Mouse (Mus musculus) heart, postnatal 0 days (tissue): ENCODE results near the gene Ulk3. TPM values are rescaled to one million over a fixed set of nuclear protein-coding genes. Genes with fewer than 3 reads are reported as not detected.

Source experiments
- ATAC-seq: fragments of 200-750 bp; cut with Nextera tagmentation; 2 replicates; pipeline ENCODE4 v1.8.0; 2017; ENCODE audit warnings: low read depth, moderate number of reproducible peaks, moderate library complexity; ENCODE audit not compliant: insufficient read depth
- DNase-seq: peaks from one replicate; pipeline ENCODE4 v3.0.0-alpha.2; 2016; ENCODE audit warnings: low spot score
- H3K27ac ChIP-seq: fragments of 300-500 bp; sonication (generic); 2 replicates; pipeline ENCODE4 v1.5.1; 2014; ENCODE audit warnings: low read depth, mild to moderate bottlenecking
- H3K27me3 ChIP-seq: fragments of 300-500 bp; sonication (generic); 2 replicates; pipeline ENCODE4 v1.6.1; 2014; ENCODE audit warnings: low read length, mixed read lengths; ENCODE audit not compliant: control insufficient read depth, insufficient read depth
- H3K36me3 ChIP-seq: fragments of 300-500 bp; sonication (generic); replicated peaks from 2 replicates; pipeline ENCODE4 v1.6.1; 2014; ENCODE audit warnings: low read length, mixed read lengths; ENCODE audit not compliant: control insufficient read depth, insufficient read depth
- H3K4me1 ChIP-seq: fragments of 300-500 bp; sonication (generic); 2 replicates; pipeline ENCODE4 v1.6.1; 2014; ENCODE audit warnings: antibody characterized with exemption; ENCODE audit not compliant: control insufficient read depth, insufficient read depth
- H3K4me2 ChIP-seq: fragments of 300-500 bp; sonication (generic); 2 replicates; pipeline ENCODE4 v1.6.1; 2014; ENCODE audit warnings: low read depth, mild to moderate bottlenecking, low read length, moderate library complexity
- H3K4me3 ChIP-seq: fragments of 300-500 bp; sonication (generic); 2 replicates; pipeline ENCODE4 v1.5.1; 2014; ENCODE audit warnings: low read depth, low read length
- H3K9ac ChIP-seq: fragments of 300-500 bp; sonication (generic); replicated peaks from 2 replicates; pipeline ENCODE4 v1.6.1; 2014; ENCODE audit warnings: low read depth, low read length, mixed read lengths
- H3K9me3 ChIP-seq: fragments of 300-500 bp; sonication (generic); replicated peaks from 2 replicates; pipeline ENCODE4 v1.6.1; 2016; ENCODE audit warnings: low read length; ENCODE audit not compliant: control insufficient read depth
- CTCF ChIP-seq: IDR thresholded peaks from 2 replicates; pipeline ENCODE4 v1.5.1; 2016; ENCODE audit warnings: antibody characterized with exemption, control low read depth, low read depth
- EP300 ChIP-seq: IDR thresholded peaks from 2 replicates; pipeline ENCODE4 v1.6.1; 2016; ENCODE audit warnings: antibody characterized with exemption, low read depth
- WGBS: fragments of 180-500 bp; shearing (Covaris S2); extraction: QIAGEN DNeasy Blood & Tissue Kit; methylation state at CpG from one replicate; pipeline ENCODE4 v1.1.7; 2014; 5-methylcytosine and 5-hydroxymethylcytosine counted together
- polyA plus RNA-seq: library from polyadenylated mRNA; unstranded; fragments of >200 nt; fragmentation: Nextera tagmentation; extraction: Ambion mirVana; gene quantifications from 2 replicates; pipeline ENCODE4 v1.2.1, GENCODE M21; 2015
- total RNA-seq: library from RNA; depleted of rRNA; stranded (reverse); fragments of >200 nt; gene quantifications from 2 replicates; pipeline ENCODE4 v1.2.3, GENCODE M21; 2014; ENCODE audit warnings: low replicate concordance

Ulk3 gene
- total and polyA plus RNA-seq, 2 experiments from 2014 or later = 8.0 to 189 TPM

DNA sequence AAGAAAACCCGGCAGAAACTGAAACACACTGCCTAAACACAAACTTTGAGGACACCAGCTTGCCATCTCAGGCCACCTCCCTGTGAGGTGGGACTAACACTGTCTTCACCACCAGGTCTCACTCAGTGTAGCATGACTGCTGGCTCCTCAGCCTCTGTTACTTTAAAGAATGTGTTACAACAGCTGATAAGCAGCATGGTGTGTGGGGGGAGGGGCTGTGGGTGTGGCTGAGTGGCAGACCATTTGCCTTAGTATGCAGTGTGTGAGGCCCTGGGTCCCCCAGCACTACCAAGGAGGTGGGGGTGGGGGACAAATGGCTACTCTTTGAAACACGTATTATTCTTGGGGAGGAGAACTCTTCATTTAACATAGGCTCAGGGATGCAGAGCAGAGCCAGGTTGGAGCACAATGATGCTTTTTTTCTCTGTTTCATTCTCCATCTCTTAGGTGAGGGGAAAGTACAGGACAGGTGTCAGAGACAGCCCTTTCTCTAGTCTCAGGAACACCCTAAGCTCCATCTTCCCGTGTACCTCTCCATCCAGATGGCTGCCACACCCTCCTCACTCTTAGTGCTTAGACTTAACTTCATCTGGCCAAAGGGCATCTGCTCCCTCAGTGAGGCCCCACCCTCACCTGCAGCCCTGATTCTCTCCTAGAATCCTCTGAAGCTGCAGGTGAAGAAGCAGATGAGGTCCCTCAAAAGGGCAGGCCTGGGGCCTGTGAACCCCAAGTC lies 11.5 kb downstream of the Ulk3 start:
- no peak overlapping the region for H3K9ac ChIP-seq
- no peak overlapping the region for H3K27ac ChIP-seq
- H3K4me2 ChIP-seq = no peak overlapping the region
- no peak overlapping the region for H3K4me3 ChIP-seq
- peaks cover 4% of the 10 kb centered on the region; the same call in 1 of the 2 replicates for H3K36me3 ChIP-seq
- H3K9me3 ChIP-seq = no peaks in the 10 kb centered on the region
- TF ChIP-seq EP300 (no peak), CTCF (no peak)
- WGBS = 4% methylated on average over 3 of the region's 3 CpGs
- ATAC-seq (peak; percentile 60), DNase-seq (peak; percentile 51)
- peaks cover 20% of the 10 kb centered on the region for H3K4me1 ChIP-seq
- H3K27me3 ChIP-seq = peaks cover 13% of the 10 kb centered on the region

DNA sequence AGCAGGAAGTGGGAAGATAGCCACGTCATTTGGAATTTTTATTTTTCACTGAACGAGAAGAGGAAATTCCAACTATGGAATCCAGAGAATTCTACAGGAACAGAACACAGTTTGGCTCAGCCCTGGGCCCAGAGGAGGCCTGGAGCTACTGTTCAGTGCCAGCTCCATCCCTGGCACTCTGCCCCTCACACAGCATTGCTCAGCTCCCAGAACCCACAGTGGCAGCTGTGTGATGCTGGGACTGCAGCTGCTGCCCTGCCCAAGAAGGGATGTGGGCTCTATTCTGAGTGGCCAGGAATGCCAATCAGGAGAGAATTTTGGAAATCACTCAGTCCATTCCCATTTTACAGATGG lies 12.1 kb downstream of the Ulk3 start:
- H3K4me2 ChIP-seq = no peak overlapping the region
- no peak overlapping the region for H3K9ac ChIP-seq
- no peak overlapping the region for H3K4me3 ChIP-seq
- TF ChIP-seq CTCF (no peak), EP300 (no peak)
- H3K4me1 ChIP-seq = peaks cover 20% of the 10 kb centered on the region
- H3K36me3 ChIP-seq = peaks cover under 1% of the 10 kb centered on the region; the same call in 1 of the 2 replicates
- H3K27me3 ChIP-seq = peaks cover 17% of the 10 kb centered on the region
- no peak for ATAC-seq
- 24% methylated on average over 2 of the region's 2 CpGs for WGBS
- no peak for DNase-seq
- no peak overlapping the region for H3K27ac ChIP-seq
- no peaks in the 10 kb centered on the region for H3K9me3 ChIP-seq

DNA sequence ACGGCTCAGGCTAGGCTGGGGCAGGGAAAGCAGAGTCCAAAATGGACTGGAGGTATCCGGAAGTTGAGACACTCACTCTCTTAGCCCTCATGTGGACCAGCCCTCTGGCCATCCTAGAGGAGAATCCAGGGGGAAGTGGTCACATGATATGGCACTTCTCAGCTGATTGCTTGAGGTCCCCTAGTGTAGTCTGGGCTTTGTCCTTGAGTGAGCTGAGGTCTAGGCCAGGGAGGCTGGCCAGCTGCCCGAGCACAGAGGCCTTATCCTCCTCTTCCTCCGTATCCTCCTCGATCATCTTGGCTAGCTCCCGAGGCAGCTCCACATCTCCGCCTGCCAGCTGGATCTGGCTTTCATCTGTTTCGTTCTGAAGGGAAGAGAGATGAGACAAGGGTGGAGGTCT lies 12.8 kb downstream of the Ulk3 start:
- Histone ChIP-seq H3K9me3 (no peaks in the 10 kb centered on the region), H3K27ac (no peak overlapping the region), H3K27me3 (peaks cover 24% of the 10 kb centered on the region), H3K36me3 (no peaks in the 10 kb centered on the region), H3K9ac (no peak overlapping the region), H3K4me2 (no peak overlapping the region), H3K4me3 (no peak overlapping the region), H3K4me1 (peaks cover 20% of the 10 kb centered on the region)
- TF ChIP-seq EP300 = no peak
- no peak for TF ChIP-seq CTCF
- no peak for ATAC-seq
- WGBS = 23% methylated on average over 8 of the region's 8 CpGs
- DNase-seq = no peak

GRCm38 (mm10) chr9:57604875-57605274 lies 15.6 kb downstream of the Ulk3 start:
- TF ChIP-seq EP300 = no peak
- no peak for TF ChIP-seq CTCF
- H3K4me2 ChIP-seq = no peak overlapping the region
- H3K9ac ChIP-seq = no peak overlapping the region
- 64% methylated on average over 4 of the region's 4 CpGs for WGBS
- H3K4me3 ChIP-seq = no peak overlapping the region
- H3K4me1 ChIP-seq = peaks cover 10% of the 10 kb centered on the region
- no peaks in the 10 kb centered on the region for H3K9me3 ChIP-seq
- H3K36me3 ChIP-seq = no peaks in the 10 kb centered on the region
- H3K27ac ChIP-seq = no peak overlapping the region
- DNase-seq (no peak), ATAC-seq (no peak)
- H3K27me3 ChIP-seq = peaks cover 32% of the 10 kb centered on the region

GRCm38 (mm10) chr9:57605503-57605902 lies 16.3 kb downstream of the Ulk3 start:
- Histone ChIP-seq H3K4me2 (no peak overlapping the region), H3K27me3 (peaks cover 32% of the 10 kb centered on the region), H3K9ac (no peak overlapping the region), H3K4me1 (peaks cover 10% of the 10 kb centered on the region), H3K4me3 (no peak overlapping the region), H3K36me3 (no peaks in the 10 kb centered on the region), H3K9me3 (no peaks in the 10 kb centered on the region), H3K27ac (no peak overlapping the region)
- WGBS = 13% methylated on average over 9 of the region's 9 CpGs
- ATAC-seq = no peak
- no peak for DNase-seq
- no peak for TF ChIP-seq EP300
- no peak for TF ChIP-seq CTCF
